Comparison of ENCODE assay signal across 7 mouse cellular contexts in genomic region chr5:24030579-24030969, GRCm38 (mm10). TPM values are rescaled to one million over a fixed set of nuclear protein-coding genes. Genes with fewer than 3 reads are reported as not detected.
A peak's percentile ranks its signal among the peaks of the same experiment; 100 is the strongest.
DNase-seq lines count a peak whose midpoint lies in the region; ATAC-seq lines count a peak whose summit lies in the region.

Fam126a (minus strand) TSS chr5:24030690.

- H3K4me1 ChIP-seq in embryonic facial prominence, embryonic 10.5 days: peaks cover 5% of the 10 kb centered on the region
- no peaks in the 10 kb centered on the region for H3K4me1 ChIP-seq in limb, embryonic 11.5 days (ENCODE audit: control insufficient read depth, insufficient read depth, low read length)
- peaks cover 4% of the 10 kb centered on the region; the same call in 1 of the 2 replicates for H3K4me1 ChIP-seq in midbrain, embryonic 14.5 days (ENCODE audit: control insufficient read depth, insufficient read depth, low read length)

- DNase-seq in adrenal gland, postnatal 10 days: peak; percentile 96
- DNase-seq in embryonic facial prominence, embryonic 10.5 days (ENCODE audit: low spot score): peak; percentile 97
- DNase-seq in kidney, adult 11 months: peak; percentile 94
- peak; percentile 93 for DNase-seq in limb, embryonic 11.5 days (ENCODE audit: low spot score)
- peak; percentile 94 for DNase-seq in midbrain, embryonic 14.5 days
- peak; percentile 83 to 93 for DNase-seq in spleen, adult 18-20 months

- under 1% methylated on average over 16 of the region's 16 CpGs for WGBS in embryonic facial prominence, embryonic 10.5 days
- WGBS in limb, embryonic 11.5 days: 1% methylated on average over 16 of the region's 16 CpGs
- WGBS in midbrain, embryonic 14.5 days: 0% methylated on average over 15 of the region's 16 CpGs

- peak; percentile 95 for ATAC-seq in granulocyte monocyte progenitor cell, adult 5-6 weeks (replicated peaks; ENCODE audit: poor library complexity, severe bottlenecking)
- ATAC-seq in limb, embryonic 11.5 days (ENCODE audit: insufficient number of reproducible peaks, low FRiP score, low TSS enrichment, low read depth): peak; percentile 99
- peak; percentile 100 for ATAC-seq in midbrain, embryonic 14.5 days (ENCODE audit: low FRiP score, low TSS enrichment)

- no peaks in the 10 kb centered on the region for H3K27me3 ChIP-seq in embryonic facial prominence, embryonic 10.5 days (replicated peaks; ENCODE audit: low read depth, poor library complexity, severe bottlenecking)
- no peaks in the 10 kb centered on the region for H3K27me3 ChIP-seq in limb, embryonic 11.5 days (ENCODE audit: control insufficient read depth, insufficient read depth, low read length)
- no peaks in the 10 kb centered on the region for H3K27me3 ChIP-seq in midbrain, embryonic 14.5 days (ENCODE audit: control insufficient read depth, insufficient read depth, low read length)

- peak within 1 kb of the TSS; percentile 77 for H3K9ac ChIP-seq in limb, embryonic 11.5 days (ENCODE audit: low read length)
- peak within 1 kb of the TSS; percentile 81 for H3K9ac ChIP-seq in midbrain, embryonic 14.5 days (replicated peaks; ENCODE audit: low read length)

- no peaks in the 10 kb centered on the region; the same call in 1 of the 2 replicates for H3K36me3 ChIP-seq in embryonic facial prominence, embryonic 10.5 days (replicated peaks)
- H3K36me3 ChIP-seq in limb, embryonic 11.5 days (ENCODE audit: control insufficient read depth, insufficient read depth, low read length): no peaks in the 10 kb centered on the region
- no peaks in the 10 kb centered on the region for H3K36me3 ChIP-seq in midbrain, embryonic 14.5 days (ENCODE audit: control insufficient read depth, insufficient read depth, low read length)

- H3K4me3 ChIP-seq in embryonic facial prominence, embryonic 10.5 days: peak within 1 kb of the TSS; percentile 92
- peak within 1 kb of the TSS; percentile 86 for H3K4me3 ChIP-seq in limb, embryonic 11.5 days (ENCODE audit: low read depth, low read length)
- peak within 1 kb of the TSS; percentile 86 for H3K4me3 ChIP-seq in midbrain, embryonic 14.5 days (replicated peaks; ENCODE audit: low read depth, low read length)

- no peaks in the 10 kb centered on the region for H3K9me3 ChIP-seq in embryonic facial prominence, embryonic 10.5 days
- H3K9me3 ChIP-seq in limb, embryonic 11.5 days (ENCODE audit: control insufficient read depth, low read length): no peaks in the 10 kb centered on the region
- H3K9me3 ChIP-seq in midbrain, embryonic 14.5 days (ENCODE audit: control insufficient read depth, low read length): no peaks in the 10 kb centered on the region

- peak within 1 kb of the TSS; percentile 91 for H3K27ac ChIP-seq in embryonic facial prominence, embryonic 10.5 days (replicated peaks)
- H3K27ac ChIP-seq in limb, embryonic 11.5 days (replicated peaks; ENCODE audit: low read depth, low read length): peak within 1 kb of the TSS; percentile 65; the same call in 1 of the 2 replicates
- peak within 1 kb of the TSS; percentile 78 for H3K27ac ChIP-seq in midbrain, embryonic 14.5 days (replicated peaks; ENCODE audit: low read depth, low read length)

- peak within 1 kb of the TSS; percentile 95 for H3K4me2 ChIP-seq in limb, embryonic 11.5 days (ENCODE audit: low read depth, severe bottlenecking)
- peak within 1 kb of the TSS; percentile 80 for H3K4me2 ChIP-seq in midbrain, embryonic 14.5 days (ENCODE audit: low read length)

RNA-seq across cellular contexts. Expression of gene Fam126a, which starts in this region (rescaled TPM):
- total RNA-seq in adrenal gland, postnatal 10 days (2021): 10 to 100 TPM; 48.4 to 50.7 TPM
- polyA plus RNA-seq in embryonic facial prominence, embryonic 10.5 days (2016; fragmentation: Nextera tagmentation; extraction: Ambion mirVana): 25.9 and 26.9 TPM in 2 replicates
- 11.3 and 15.1 TPM in 2 replicates for total RNA-seq in granulocyte monocyte progenitor cell, adult 5-6 weeks (2014; fragmentation: Nextera tagmentation)
- 10.6 and 16.3 TPM in 2 replicates for total RNA-seq in granulocyte monocyte progenitor cell, adult 5-6 weeks (2017)
- polyA plus RNA-seq in limb, embryonic 11.5 days (2014; fragmentation: Nextera tagmentation; extraction: Ambion mirVana): 29.2 and 32.7 TPM in 2 replicates
- polyA plus RNA-seq in midbrain, embryonic 14.5 days (2014; fragmentation: Nextera tagmentation; extraction: Ambion mirVana): 23.9 and 49.0 TPM in 2 replicates

Comparison
In these comparisons a context has a peak if more than half of its experiments do, and no peak if none do; other contexts are left out.
1. Peak in every context shown above with its lines: DNase-seq, ATAC-seq, H3K4me3 ChIP-seq and H3K27ac ChIP-seq.